Mouse (Mus musculus) stomach, postnatal 0 days (tissue): ENCODE results near the gene Ptgir. TPM values are rescaled to one million over a fixed set of nuclear protein-coding genes. Genes with fewer than 3 reads are reported as not detected.
"Not testable (repeated sequence)": the region's sequence is repeated elsewhere in the genome, so short reads cannot be mapped to it uniquely, and the experiment has no call there.

Source experiments
- ATAC-seq: fragments of 200-750 bp; cut with Nextera tagmentation; 2 replicates; pipeline ENCODE4 v1.8.0; 2017; ENCODE audit not compliant: low FRiP score, low TSS enrichment
- DNase-seq: peaks from one replicate; pipeline ENCODE4 v3.0.0-alpha.2; 2016; ENCODE audit warnings: low spot score
- H3K27ac ChIP-seq: fragments of 300-500 bp; sonication (generic); replicated peaks from 2 replicates; pipeline ENCODE4 v1.5.1; 2014; ENCODE audit warnings: mild to moderate bottlenecking, control low read depth
- H3K27me3 ChIP-seq: fragments of 300-500 bp; sonication (generic); 2 replicates; pipeline ENCODE4 v1.6.1; 2014; ENCODE audit warnings: low read length; ENCODE audit not compliant: control insufficient read depth, insufficient read depth
- H3K36me3 ChIP-seq: fragments of 300-500 bp; sonication (generic); 2 replicates; pipeline ENCODE4 v1.6.1; 2014; ENCODE audit warnings: low read length, mixed read lengths; ENCODE audit not compliant: control insufficient read depth, insufficient read depth
- H3K4me1 ChIP-seq: fragments of 300-500 bp; sonication (generic); replicated peaks from 2 replicates; pipeline ENCODE4 v1.6.1; 2014; ENCODE audit warnings: antibody characterized with exemption; ENCODE audit not compliant: control insufficient read depth, insufficient read depth
- H3K4me2 ChIP-seq: fragments of 300-500 bp; sonication (generic); replicated peaks from 2 replicates; pipeline ENCODE4 v1.6.1; 2014; ENCODE audit warnings: low read depth, mild to moderate bottlenecking, control low read depth, moderate library complexity
- H3K4me3 ChIP-seq: fragments of 300-500 bp; sonication (generic); 2 replicates; pipeline ENCODE4 v1.5.1; 2014; ENCODE audit warnings: low read depth, low read length, control low read depth
- H3K9ac ChIP-seq: fragments of 300-500 bp; sonication (generic); 2 replicates; pipeline ENCODE4 v1.6.1; 2014; ENCODE audit warnings: mild to moderate bottlenecking, low read length, control low read depth, mixed read lengths
- H3K9me3 ChIP-seq: fragments of 300-500 bp; sonication (generic); 2 replicates; pipeline ENCODE4 v1.6.1; 2016; ENCODE audit warnings: low read length; ENCODE audit not compliant: control insufficient read depth
- CTCF ChIP-seq: IDR thresholded peaks from 2 replicates; pipeline ENCODE4 v1.5.1; 2016; ENCODE audit warnings: antibody characterized with exemption, low read depth, mild to moderate bottlenecking, moderate library complexity
- EP300 ChIP-seq: optimal IDR thresholded peaks from 2 replicates; pipeline ENCODE3; 2016; ENCODE audit warnings: antibody characterized with exemption
- WGBS: fragments of 180-500 bp; shearing (Covaris S2); extraction: QIAGEN DNeasy Blood & Tissue Kit; methylation state at CpG from one replicate; pipeline ENCODE4 v1.1.7; 2014; 5-methylcytosine and 5-hydroxymethylcytosine counted together
- polyA plus RNA-seq: library from polyadenylated mRNA; unstranded; fragments of >200 nt; fragmentation: Nextera tagmentation; extraction: Ambion mirVana; gene quantifications from 2 replicates; pipeline ENCODE4 v1.2.1, GENCODE M21; 2015

Gene Ptgir
- polyA plus RNA-seq, 1 experiment from 2014 or later = 1.6 TPM

DNA sequence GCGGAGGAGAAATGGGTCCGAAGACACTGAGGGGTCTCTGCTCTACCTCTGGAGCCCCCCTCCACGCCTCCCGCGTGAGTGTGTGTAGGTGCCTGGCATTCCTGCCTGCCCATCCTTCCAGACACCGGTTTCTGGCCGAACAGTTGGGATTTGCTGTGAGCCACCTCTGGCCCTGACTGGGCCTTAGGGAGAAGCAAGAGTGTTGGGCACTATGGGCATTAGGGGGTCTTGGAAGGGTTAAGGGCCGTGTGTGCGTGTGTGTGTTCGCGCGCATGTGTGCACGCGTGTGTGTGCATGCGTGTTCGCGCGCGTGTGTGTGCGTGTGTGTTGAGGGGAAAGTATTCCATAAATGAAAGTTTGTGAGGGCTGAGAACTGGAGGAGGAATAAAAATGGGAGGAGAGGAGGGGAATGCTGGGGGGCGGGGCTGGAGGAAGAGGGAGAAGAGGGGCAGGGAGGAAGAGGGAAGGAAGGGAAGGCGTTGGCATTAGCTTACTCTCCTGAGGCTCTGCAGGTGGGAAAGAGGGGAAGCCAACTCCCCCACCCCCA is 41.1 kb downstream of the Ptgir start:
- ATAC-seq (no peak), DNase-seq (no peak)
- Histone ChIP-seq H3K4me3 (peak overlapping the region; percentile 27), H3K36me3 (no peaks in the 10 kb centered on the region), H3K9ac (peak overlapping the region; percentile 51; the same call in 1 of the 2 replicates), H3K27ac (no peak overlapping the region), H3K9me3 (no peaks in the 10 kb centered on the region), H3K27me3 (no peaks in the 10 kb centered on the region), H3K4me1 (peaks cover 10% of the 10 kb centered on the region), H3K4me2 (peak overlapping the region; percentile 56)
- 16% methylated on average over 21 of the region's 22 CpGs for WGBS
- no peak for TF ChIP-seq EP300

DNA sequence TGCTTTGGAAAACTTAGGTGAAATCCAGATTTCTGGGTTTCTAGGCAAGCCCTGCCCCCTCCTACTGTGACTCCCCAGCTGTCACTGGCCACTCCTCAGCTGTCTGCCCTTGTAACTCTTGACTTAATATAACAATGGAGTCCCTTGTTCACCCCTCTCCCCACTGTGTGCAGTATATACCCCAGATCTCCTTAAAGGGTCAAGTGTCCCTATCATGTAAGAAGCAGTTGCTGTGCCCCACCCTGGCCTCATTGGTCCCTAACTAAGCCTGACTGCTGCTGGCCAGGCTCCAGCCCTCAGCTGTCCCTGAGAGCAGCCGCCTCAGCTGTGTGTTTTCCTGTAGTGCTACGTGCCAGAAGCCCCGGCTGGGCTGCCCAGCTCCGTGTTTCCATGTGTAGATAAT is 41.7 kb downstream of the Ptgir start:
- no peak for TF ChIP-seq CTCF
- TF ChIP-seq EP300 = no peak
- Histone ChIP-seq H3K27ac (no peak overlapping the region), H3K4me1 (peaks cover 10% of the 10 kb centered on the region), H3K9me3 (no peaks in the 10 kb centered on the region), H3K9ac (no peak overlapping the region), H3K4me2 (peak overlapping the region; percentile 56), H3K4me3 (no peak overlapping the region), H3K27me3 (no peaks in the 10 kb centered on the region), H3K36me3 (no peaks in the 10 kb centered on the region)
- 0% methylated on average over 4 of the region's 4 CpGs for WGBS
- DNase-seq (peak; percentile 44), ATAC-seq (no peak)

DNA sequence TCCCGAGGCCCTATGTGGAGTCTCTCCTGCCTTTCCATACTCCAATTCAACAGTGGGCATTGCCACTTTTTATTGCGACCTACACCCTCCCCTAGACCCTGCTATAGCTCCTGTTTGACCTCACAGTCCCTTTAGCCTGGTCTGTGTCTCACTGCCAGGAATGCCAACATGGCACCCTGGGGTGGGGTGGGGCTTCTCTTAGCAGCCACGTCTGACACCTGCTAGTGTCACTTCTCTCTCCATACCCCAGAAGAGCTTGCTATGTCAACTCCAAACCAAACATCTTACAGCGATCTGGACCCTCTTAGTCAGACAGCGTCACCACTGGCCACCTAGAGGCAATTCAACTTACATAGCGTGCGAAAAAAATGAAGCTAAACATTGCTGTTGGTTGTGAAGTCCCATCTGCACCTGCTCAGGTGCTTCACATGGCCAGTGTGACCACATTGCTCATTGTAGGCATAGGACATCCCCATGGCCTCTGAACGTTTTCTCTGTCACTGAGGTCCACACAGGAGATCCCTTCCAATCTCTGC is 42.7 kb downstream of the Ptgir start:
- no peak for DNase-seq
- Histone ChIP-seq H3K9ac (no peak overlapping the region), H3K4me2 (no peak overlapping the region), H3K36me3 (no peaks in the 10 kb centered on the region), H3K27ac (no peak overlapping the region), H3K4me1 (peaks cover 10% of the 10 kb centered on the region), H3K27me3 (no peaks in the 10 kb centered on the region), H3K4me3 (no peak overlapping the region), H3K9me3 (no peaks in the 10 kb centered on the region)
- no peak for TF ChIP-seq EP300
- no peak for TF ChIP-seq CTCF
- ATAC-seq = no peak
- WGBS = 77% methylated on average over 8 of the region's 8 CpGs

- DNase-seq (peak; percentile 86), ATAC-seq (peak; percentile 47; the same call in 1 of the 2 replicates)
Observed at GRCm38 (mm10) chr7:16949908-16950841, 43.9 kb downstream of the Ptgir start.

GRCm38 (mm10) chr7:16950861-16951635 is 44.8 kb downstream of the Ptgir start:
- H3K27me3 ChIP-seq = no peaks in the 10 kb centered on the region
- peaks cover 8% of the 10 kb centered on the region for H3K4me1 ChIP-seq
- H3K36me3 ChIP-seq = no peaks in the 10 kb centered on the region
- DNase-seq (peak; percentile 84), ATAC-seq (peak; percentile 80)
- peak; percentile 87 for TF ChIP-seq CTCF
- TF ChIP-seq EP300 = no peak
- no peak overlapping the region for H3K4me3 ChIP-seq
- WGBS = 20% methylated on average over 18 of the region's 18 CpGs
- H3K9me3 ChIP-seq = no peaks in the 10 kb centered on the region
- H3K9ac ChIP-seq = no peak overlapping the region
- H3K27ac ChIP-seq = no peak overlapping the region
- H3K4me2 ChIP-seq = no peak overlapping the region

More at GRCm38 (mm10) chr7:16949908-16950841, 43.9 kb downstream of the Ptgir start:
- WGBS = 10% methylated on average over 29 of the region's 29 CpGs
- H3K4me2 ChIP-seq = peak overlapping the region; percentile 51
- no peak overlapping the region for H3K27ac ChIP-seq
- H3K9me3 ChIP-seq = no peaks in the 10 kb centered on the region
- no peaks in the 10 kb centered on the region for H3K36me3 ChIP-seq
- no peak overlapping the region; the same call in 1 of the 2 replicates for H3K9ac ChIP-seq
- peaks cover 8% of the 10 kb centered on the region for H3K4me1 ChIP-seq
- TF ChIP-seq CTCF (peak; percentile 97), EP300 (no peak)
- peak overlapping the region; percentile 13; the same call in 1 of the 2 replicates for H3K4me3 ChIP-seq
- H3K27me3 ChIP-seq = no peaks in the 10 kb centered on the region

GRCm38 (mm10) chr7:16953776-16954175 is 47.5 kb downstream of the Ptgir start:
- not testable (repeated sequence) for H3K27ac ChIP-seq, H3K4me2 ChIP-seq, H3K4me1 ChIP-seq, H3K4me3 ChIP-seq, H3K9ac ChIP-seq, H3K36me3 ChIP-seq, ATAC-seq, H3K9me3 ChIP-seq, H3K27me3 ChIP-seq, DNase-seq
- 64% methylated on average over 2 of the region's 2 CpGs for WGBS
